Mouse (Mus musculus) layer of hippocampus, adult 11-12 months (tissue): ENCODE measurements around the gene Srsf7.
"Not testable (repeated sequence)": the region's sequence is repeated elsewhere in the genome, so short reads cannot be mapped to it uniquely, and the experiment has no call there.

Source experiments
- DNase-seq: peaks from one replicate; pipeline ENCODE4 v3.0.0; 2022; ENCODE audit warnings: low spot score

Srsf7 gene

GRCm38 (mm10) chr17:80199160-80199778, 7.8 kb downstream of the Srsf7 start:
- DNase-seq = no peak

- no peak for DNase-seq
These were observed 14.0 kb downstream of the Srsf7 start for GRCm38 (mm10) chr17:80193075-80193474.

GRCm38 (mm10) chr17:80183615-80184014, 23.5 kb downstream of the Srsf7 start:
- no peak for DNase-seq

GRCm38 (mm10) chr17:80180468-80180867, 26.6 kb downstream of the Srsf7 start:
- DNase-seq = no peak

- DNase-seq = peak; percentile 75
These were observed 27.1 kb downstream of the Srsf7 start for GRCm38 (mm10) chr17:80179959-80180358.

- not testable (repeated sequence) for DNase-seq
These were observed 28.3 kb downstream of the Srsf7 start for GRCm38 (mm10) chr17:80178846-80179245.

- DNase-seq = no peak
These were observed 31.1 kb downstream of the Srsf7 start for GRCm38 (mm10) chr17:80175966-80176365.

- no peak for DNase-seq
These were observed 31.7 kb downstream of the Srsf7 start for GRCm38 (mm10) chr17:80175386-80175739.

GRCm38 (mm10) chr17:80174699-80175385, 32.3 kb downstream of the Srsf7 start:
- DNase-seq = no peak

GRCm38 (mm10) chr17:80174146-80174545, 33.0 kb downstream of the Srsf7 start:
- DNase-seq = no peak

GRCm38 (mm10) chr17:80173708-80174107, 33.4 kb downstream of the Srsf7 start:
- no peak for DNase-seq

- no peak for DNase-seq
These were observed 34.3 kb downstream of the Srsf7 start for GRCm38 (mm10) chr17:80172761-80173160.

GRCm38 (mm10) chr17:80171948-80172347, 35.2 kb downstream of the Srsf7 start:
- DNase-seq = no peak

GRCm38 (mm10) chr17:80170951-80171350, 36.2 kb downstream of the Srsf7 start:
- no peak for DNase-seq

GRCm38 (mm10) chr17:80169792-80170191, 37.3 kb downstream of the Srsf7 start:
- DNase-seq = no peak

GRCm38 (mm10) chr17:80168425-80169182, 38.5 kb downstream of the Srsf7 start:
- peak; percentile 69 for DNase-seq

GRCm38 (mm10) chr17:80167851-80168251, 39.3 kb downstream of the Srsf7 start:
- DNase-seq = no peak

- no peak for DNase-seq
These were observed 39.7 kb downstream of the Srsf7 start for GRCm38 (mm10) chr17:80167436-80167835.

GRCm38 (mm10) chr17:80166346-80166745, 40.8 kb downstream of the Srsf7 start:
- peak; percentile 48 for DNase-seq

GRCm38 (mm10) chr17:80165741-80166140, 41.4 kb downstream of the Srsf7 start:
- peak; percentile 79 for DNase-seq

GRCm38 (mm10) chr17:80163991-80164390, 43.1 kb downstream of the Srsf7 start:
- no peak for DNase-seq

GRCm38 (mm10) chr17:80160454-80160853, 46.7 kb downstream of the Srsf7 start:
- peak; percentile 72 for DNase-seq

GRCm38 (mm10) chr17:80157489-80157888, 49.6 kb downstream of the Srsf7 start:
- DNase-seq = no peak
